Mouse (Mus musculus) G1E (cell line): ENCODE measurements around the gene Ptprg.

ENCODE experiments used
- CTCF ChIP-seq: IDR thresholded peaks from 2 replicates; pipeline ENCODE4 v1.5.1; 2012; ENCODE audit warnings: low read depth, low read length, inconsistent platforms, mixed read lengths
- GATA1 ChIP-seq: IDR thresholded peaks from 2 replicates; pipeline ENCODE4 v1.6.1; 2012; ENCODE audit warnings: borderline replicate concordance, low read length, inconsistent platforms, mixed read lengths
- POLR2AphosphoS5 ChIP-seq: IDR thresholded peaks from 2 replicates; pipeline ENCODE4 v1.6.1; 2012; ENCODE audit warnings: low read depth, low read length, inconsistent platforms; ENCODE audit not compliant: insufficient replicate concordance

DNA sequence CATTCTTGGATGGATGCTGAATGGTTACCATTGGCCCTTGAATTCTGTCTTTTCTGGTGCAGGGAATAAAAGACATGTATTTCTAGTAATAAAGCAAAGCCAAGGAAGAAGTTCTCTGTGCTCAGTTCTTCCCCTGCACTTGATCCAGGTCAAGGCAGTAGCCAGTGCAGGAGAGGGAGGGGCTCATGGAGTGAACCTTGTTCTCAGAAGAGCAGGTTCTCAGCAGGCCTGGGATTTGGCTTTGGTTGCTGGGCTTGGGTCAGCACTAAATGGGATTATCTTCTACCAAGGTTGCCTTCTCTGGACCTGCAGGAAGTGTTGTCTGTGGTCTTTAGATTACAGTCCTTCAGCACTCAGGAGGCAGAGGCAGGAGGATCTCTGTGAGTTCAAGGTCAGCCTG lies 5.2 kb downstream of the Ptprg start:
- TF ChIP-seq CTCF (no peak), POLR2AphosphoS5 (no peak), GATA1 (no peak)
